Mouse (Mus musculus) layer of hippocampus, postnatal 10 days (tissue): Measurements from ENCODE around the gene Cep85l. TPM values are rescaled to one million over a fixed set of nuclear protein-coding genes. Genes with fewer than 3 reads are reported as not detected.

Source experiments
- DNase-seq, 2 experiments: peaks; one replicate each; pipeline ENCODE4 v3.0.0; 2021; ENCODE audit warnings: low spot score in 2 of 2
- total RNA-seq, 2 experiments: library from RNA; stranded (reverse); gene quantifications; 2 replicates each; pipeline ENCODE4 v1.2.3; 2021

The Cep85l gene
- total RNA-seq, 2 experiments from 2014 or later, result 20.9 to 21.4 TPM

DNA sequence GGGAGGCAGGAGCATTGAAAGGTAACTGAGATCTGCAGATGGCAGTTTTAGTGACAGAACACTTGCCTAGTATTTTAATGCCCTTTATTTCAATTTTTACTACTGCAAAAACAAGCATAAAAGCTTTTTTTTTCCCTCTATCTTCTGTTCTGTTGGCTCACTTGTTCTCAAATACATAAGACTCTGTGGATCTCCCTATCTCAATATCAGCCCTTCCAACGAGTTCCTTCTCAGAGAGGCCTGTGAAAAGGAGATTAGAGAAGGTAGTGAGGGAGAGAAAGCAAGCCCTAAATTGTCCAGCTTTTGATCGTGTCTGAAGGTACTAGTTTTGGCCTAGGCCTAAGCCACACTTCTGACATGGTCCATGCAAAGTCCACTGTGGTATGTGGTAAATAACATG, 150.6 kb downstream of the Cep85l start:
- no peak for DNase-seq

Other genes with a start within 250 kb of the Cep85l start
- under 1 TPM; 0.34 to 0.47 TPM for gene Pln, start 42.3 kb downstream of the Cep85l start, total RNA-seq
- gene Asf1a, start 216.8 kb upstream of the Cep85l start, total RNA-seq, result 10 to 100 TPM; 26.5 to 27.5 TPM